In the genomic region with DNA sequence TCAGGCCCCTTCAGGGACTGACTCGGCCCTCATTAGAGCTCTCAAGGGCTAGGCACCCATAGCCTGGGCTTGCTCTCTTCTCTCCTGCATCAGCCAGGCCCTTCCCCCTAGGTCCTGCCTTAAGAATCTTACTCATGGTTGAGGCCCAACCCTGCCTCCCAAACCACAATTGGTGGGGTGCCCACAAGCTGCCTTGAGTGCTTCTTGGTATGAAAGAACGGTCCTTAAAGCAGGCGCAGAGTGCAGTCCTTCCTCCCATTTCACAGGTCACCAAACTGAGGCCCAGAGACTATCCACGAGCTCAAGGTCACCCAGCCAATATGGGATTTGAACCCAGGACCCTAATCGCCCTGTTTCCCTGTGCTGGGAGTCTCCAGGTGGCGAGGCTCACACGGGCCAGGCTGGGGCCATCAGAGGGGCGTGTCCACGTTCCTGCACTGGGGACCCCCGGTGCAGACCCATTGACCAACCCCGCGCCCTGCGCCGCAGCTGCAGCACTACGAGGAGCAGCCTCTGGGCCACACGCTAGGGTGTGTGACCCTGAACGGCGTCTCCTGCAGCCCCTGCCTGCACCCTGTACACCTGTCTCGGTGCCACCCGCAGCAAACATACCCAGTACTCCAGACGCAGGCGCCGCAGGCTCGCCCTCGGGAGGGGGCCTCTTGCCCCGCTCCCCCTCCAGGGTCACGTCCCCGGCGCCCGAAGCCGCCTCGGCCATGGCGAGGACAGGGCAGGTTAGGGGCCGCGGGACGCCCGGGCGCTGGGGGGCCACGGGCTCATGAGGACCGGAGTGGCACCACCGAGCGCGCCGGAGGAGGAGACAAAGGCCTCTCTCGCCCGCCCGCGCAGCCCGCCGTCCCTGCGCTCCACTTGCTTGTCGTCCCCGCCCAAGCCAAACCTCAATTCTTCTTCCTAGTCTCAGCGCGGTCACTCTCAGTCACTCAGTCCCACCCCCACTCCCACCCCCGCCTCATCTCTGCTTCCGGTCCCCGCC, we compare ENCODE assay signal across 8 mouse cellular contexts. TPM values are rescaled to one million over a fixed set of nuclear protein-coding genes. Genes with fewer than 3 reads are reported as not detected.
DNase-seq lines count a peak whose midpoint lies in the region; ATAC-seq and TF ChIP-seq lines count a peak whose summit lies in the region.

Ano8 (minus strand) TSS at position 822 of the 994 bp plus-strand sequence.

- DNase-seq in B cell, adult 2 months = peak; percentile 87 to 88
- peak; percentile 89 to 93 for DNase-seq in adrenal gland, postnatal 36 days
- DNase-seq in liver, embryonic 11.5 days (ENCODE audit: low spot score) = peak; percentile 78
- peak; percentile 76 to 89 for DNase-seq in spleen, postnatal 4 days (ENCODE audit: low spot score in 2 of 2)

- H3K27me3 ChIP-seq in embryonic facial prominence, embryonic 15.5 days = no peaks in the 10 kb centered on the region
- peaks cover 30% of the 10 kb centered on the region for H3K27me3 ChIP-seq in heart, embryonic 12.5 days (replicated peaks)
- no peaks in the 10 kb centered on the region for H3K27me3 ChIP-seq in kidney, embryonic 16.5 days (ENCODE audit: insufficient read depth, low read length)
- peaks cover 17% of the 10 kb centered on the region for H3K27me3 ChIP-seq in liver, embryonic 11.5 days (replicated peaks; ENCODE audit: control insufficient read depth, insufficient read depth, low read length)
- H3K27me3 ChIP-seq in myocyte (ENCODE audit: control insufficient read depth, insufficient read depth, insufficient read length) = no peaks in the 10 kb centered on the region

- H3K9me3 ChIP-seq in embryonic facial prominence, embryonic 15.5 days (replicated peaks) = no peaks in the 10 kb centered on the region
- H3K9me3 ChIP-seq in heart, embryonic 12.5 days (replicated peaks) = no peaks in the 10 kb centered on the region
- no peaks in the 10 kb centered on the region for H3K9me3 ChIP-seq in kidney, embryonic 16.5 days (ENCODE audit: low read length)
- no peaks in the 10 kb centered on the region for H3K9me3 ChIP-seq in liver, embryonic 11.5 days (ENCODE audit: control insufficient read depth, low read length)

- H3ac ChIP-seq in myocyte (ENCODE audit: control insufficient read depth, insufficient read length) = peak within 1 kb of the TSS; percentile 12

- TF ChIP-seq POLR2A in myocyte (IDR thresholded peaks at IDR 0.05; ENCODE audit: insufficient read length, low read depth) = peak; percentile 75

- WGBS in embryonic facial prominence, embryonic 15.5 days = 5% methylated on average over 47 of the region's 58 CpGs
- WGBS in heart, embryonic 12.5 days = 6% methylated on average over 57 of the region's 58 CpGs
- WGBS in kidney, embryonic 16.5 days = 6% methylated on average over 44 of the region's 58 CpGs
- 6% methylated on average over 58 of the region's 58 CpGs for WGBS in liver, embryonic 11.5 days

- peaks cover 34% of the 10 kb centered on the region for H3K4me1 ChIP-seq in embryonic facial prominence, embryonic 15.5 days
- H3K4me1 ChIP-seq in heart, embryonic 12.5 days (replicated peaks) = peaks cover 19% of the 10 kb centered on the region
- H3K4me1 ChIP-seq in kidney, embryonic 16.5 days (ENCODE audit: insufficient read depth, low read length) = peaks cover 22% of the 10 kb centered on the region
- H3K4me1 ChIP-seq in liver, embryonic 11.5 days (replicated peaks; ENCODE audit: control insufficient read depth, insufficient read depth, low read length) = peaks cover 17% of the 10 kb centered on the region

- H3K36me3 ChIP-seq in embryonic facial prominence, embryonic 15.5 days = peaks cover 25% of the 10 kb centered on the region
- H3K36me3 ChIP-seq in heart, embryonic 12.5 days = peaks cover 14% of the 10 kb centered on the region
- H3K36me3 ChIP-seq in kidney, embryonic 16.5 days (ENCODE audit: insufficient read depth, low read length) = 0 out of 2 replicates have a peak, but pooled peaks cover 2% of the 10 kb centered on the region
- peaks cover 4% of the 10 kb centered on the region; the same call in 1 of the 2 replicates for H3K36me3 ChIP-seq in liver, embryonic 11.5 days (ENCODE audit: control insufficient read depth, insufficient read depth, low read length)
- H3K36me3 ChIP-seq in myocyte (ENCODE audit: control insufficient read depth, insufficient read depth) = no peaks in the 10 kb centered on the region

- H3K79me2 ChIP-seq in myocyte (ENCODE audit: control insufficient read depth, insufficient read depth) = no peaks in the 10 kb centered on the region

- peak; percentile 68 for ATAC-seq in embryonic facial prominence, embryonic 15.5 days (ENCODE audit: insufficient number of reproducible peaks, low FRiP score, low TSS enrichment, low read depth)
- ATAC-seq in heart, embryonic 12.5 days (ENCODE audit: insufficient number of reproducible peaks, low FRiP score) = peak; percentile 48
- ATAC-seq in kidney, embryonic 16.5 days (ENCODE audit: low FRiP score, low TSS enrichment) = peak; percentile 52
- ATAC-seq in liver, embryonic 11.5 days (replicated peaks; ENCODE audit: low FRiP score) = peak; percentile 30

- H3K9ac ChIP-seq in embryonic facial prominence, embryonic 15.5 days = peak within 1 kb of the TSS; percentile 85
- H3K9ac ChIP-seq in heart, embryonic 12.5 days = peak within 1 kb of the TSS; percentile 85
- peak within 1 kb of the TSS; percentile 91 for H3K9ac ChIP-seq in kidney, embryonic 16.5 days (replicated peaks; ENCODE audit: low read length)
- H3K9ac ChIP-seq in liver, embryonic 11.5 days (ENCODE audit: low read depth, low read length) = peak within 1 kb of the TSS; percentile 61

- H3K27ac ChIP-seq in embryonic facial prominence, embryonic 15.5 days (replicated peaks) = peak within 1 kb of the TSS; percentile 83; the same call in 1 of the 2 replicates
- peak within 1 kb of the TSS; percentile 69 for H3K27ac ChIP-seq in heart, embryonic 12.5 days (ENCODE audit: poor library complexity, severe bottlenecking)
- peak within 1 kb of the TSS; percentile 74; the same call in 1 of the 2 replicates for H3K27ac ChIP-seq in kidney, embryonic 16.5 days (ENCODE audit: low read length)
- H3K27ac ChIP-seq in liver, embryonic 11.5 days (ENCODE audit: low read depth, low read length) = 0 out of 2 replicates have a peak within 1 kb of the TSS, but pooled peaks have one; percentile 16

- peak within 1 kb of the TSS; percentile 80 for H3K4me3 ChIP-seq in embryonic facial prominence, embryonic 15.5 days (replicated peaks)
- H3K4me3 ChIP-seq in heart, embryonic 12.5 days = peak within 1 kb of the TSS; percentile 76
- peak within 1 kb of the TSS; percentile 78 for H3K4me3 ChIP-seq in kidney, embryonic 16.5 days (ENCODE audit: low read length)
- H3K4me3 ChIP-seq in liver, embryonic 11.5 days (ENCODE audit: low read depth, low read length) = peak within 1 kb of the TSS; percentile 63
- H3K4me3 ChIP-seq in myocyte = peak within 1 kb of the TSS; percentile 47

- peak within 1 kb of the TSS; percentile 81 for H3K4me2 ChIP-seq in embryonic facial prominence, embryonic 15.5 days (replicated peaks)
- H3K4me2 ChIP-seq in heart, embryonic 12.5 days = peak within 1 kb of the TSS; percentile 92
- peak within 1 kb of the TSS; percentile 86 for H3K4me2 ChIP-seq in kidney, embryonic 16.5 days (replicated peaks; ENCODE audit: low read depth, low read length)
- peak within 1 kb of the TSS; percentile 88 for H3K4me2 ChIP-seq in liver, embryonic 11.5 days
- peak within 1 kb of the TSS; percentile 77 for H3K4me2 ChIP-seq in myocyte (ENCODE audit: low read depth)

TF ChIP-seq in myocyte, 11 proteins besides CTCF, POLR2A, EP300 and RAD21:
- TF ChIP-seq CEBPB (IDR thresholded peaks at IDR 0.05; ENCODE audit: insufficient read depth, poor library complexity, severe bottlenecking) = no peak
- TF ChIP-seq MYOD1 (IDR thresholded peaks at IDR 0.05; ENCODE audit: control insufficient read depth in 1 of 3, insufficient read length in 2 of 3, low read depth in 2 of 3) = peak in 2 of 3 experiments; percentile 24 to 72
- TF ChIP-seq TCF3 (IDR thresholded peaks at IDR 0.05; ENCODE audit: insufficient read length, low read depth) = no peak
- no peak for TF ChIP-seq MAX (IDR thresholded peaks at IDR 0.05; ENCODE audit: low read depth)
- no peak for TF ChIP-seq USF1 (IDR thresholded peaks at IDR 0.05; ENCODE audit: low read depth)
- peak; percentile 11 for TF ChIP-seq REST (IDR thresholded peaks at IDR 0.05; ENCODE audit: insufficient read depth, insufficient read length)
- TF ChIP-seq E2F4 (IDR thresholded peaks at IDR 0.05; ENCODE audit: insufficient read depth) = no peak
- peak in 2 of 3 experiments; percentile 43 to 56 for TF ChIP-seq MYOG (IDR thresholded peaks at IDR 0.05; ENCODE audit: control insufficient read depth in 1 of 3, insufficient read depth in 1 of 3, insufficient read length in 2 of 3, low read depth in 2 of 3)
- no peak for TF ChIP-seq SRF (IDR thresholded peaks at IDR 0.05; ENCODE audit: control insufficient read depth, insufficient read length, low read depth)
- TF ChIP-seq TCF12 (IDR thresholded peaks at IDR 0.05; ENCODE audit: insufficient read depth, poor library complexity, severe bottlenecking) = no peak
- TF ChIP-seq POLR2AphosphoS2 (IDR thresholded peaks at IDR 0.05; ENCODE audit: insufficient read length, low read depth) = peak; percentile 64

RNA-seq across cellular contexts. Expression of gene Ano8, which starts in this region (rescaled TPM):
- 10 to 100 TPM; 14.0 to 15.1 TPM for total RNA-seq in adrenal gland, postnatal 36 days (2021)
- 3.0 and 3.7 TPM in 2 replicates for polyA plus RNA-seq in embryonic facial prominence, embryonic 15.5 days (2015; fragmentation: Nextera tagmentation; extraction: Ambion mirVana)
- polyA plus RNA-seq in heart, embryonic 12.5 days (2016; fragmentation: Nextera tagmentation; extraction: Ambion mirVana) = 2.7 and 3.8 TPM in 2 replicates
- 0.81 and 1.0 TPM in 2 replicates for polyA plus RNA-seq in kidney, embryonic 16.5 days (2015; fragmentation: Nextera tagmentation; extraction: Ambion mirVana)
- polyA plus RNA-seq in liver, embryonic 11.5 days (2014; fragmentation: Nextera tagmentation; extraction: Ambion mirVana) = 0.60 and 0.96 TPM in 2 replicates
- 27.5 TPM for polyA plus RNA-seq in myocyte (2012; fragmentation: generic; extraction: Trizol)

Comparison
In these comparisons a context has a peak if more than half of its experiments do, and no peak if none do; other contexts are left out.
1. Peak in every context shown above with its lines: DNase-seq, ATAC-seq, H3K4me3 ChIP-seq and H3K27ac ChIP-seq.
2. Peak in DNase-seq, ATAC-seq, H3K4me3 ChIP-seq, H3K27ac ChIP-seq, H3K9ac ChIP-seq and H3K4me2 ChIP-seq in liver, embryonic 11.5 days; RNA of the gene not detected or under 1 TPM.
3. H3K27ac ChIP-seq: peak in every context shown above with its lines; median percentile 83 in embryonic facial prominence, embryonic 15.5 days; 74 in kidney, embryonic 16.5 days; 69 in heart, embryonic 12.5 days; 16 in liver, embryonic 11.5 days.